Mouse (Mus musculus): ENCODE measurements at regions not wholly inside any gene's neighbourhood (a gene's known extent, or its start where the extent isn't known, plus 50 kb on each side); places are given as distances from the start of the nearest gene placed in this dataset.

DNA sequence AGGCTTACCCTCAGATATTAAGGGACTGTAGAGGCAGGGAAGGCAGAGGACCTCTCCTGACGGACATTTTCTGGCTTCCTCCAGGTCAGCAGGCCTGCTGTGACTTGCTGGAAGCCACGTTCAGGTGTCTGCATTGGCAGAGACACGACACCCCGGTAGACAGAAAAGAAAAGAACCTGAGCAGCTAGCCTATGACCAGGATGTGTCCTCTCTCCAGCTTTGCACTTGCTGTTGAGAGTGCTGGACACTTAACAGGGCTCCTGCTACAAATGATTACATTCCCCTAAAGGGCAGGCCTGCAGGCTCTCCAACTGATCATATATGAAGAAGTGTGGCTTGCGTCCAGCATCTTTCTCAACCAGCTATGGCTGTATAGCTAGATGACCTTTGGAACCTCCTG is 84.5 kb upstream of the Parp11 start:
- Histone ChIP-seq H3K27me3 (ENCODE audit: control insufficient read depth, insufficient read depth, low read length) (no peaks in the 10 kb centered on the region), H3K27ac (ENCODE audit: low read depth) (no peak overlapping the region), H3K9ac (replicated peaks; ENCODE audit: low read depth, low read length) (no peak overlapping the region), H3K4me1 (ENCODE audit: control insufficient read depth, insufficient read depth) (no peaks in the 10 kb centered on the region), H3K9me3 (replicated peaks; ENCODE audit: control insufficient read depth, low read length) (no peaks in the 10 kb centered on the region), H3K36me3 (replicated peaks; ENCODE audit: control insufficient read depth, insufficient read depth, low read length) (no peaks in the 10 kb centered on the region), H3K4me3 (ENCODE audit: low read depth, low read length) (no peak overlapping the region), H3K4me2 (ENCODE audit: low read depth, low read length) (no peak overlapping the region)
- TF ChIP-seq EP300 (IDR thresholded peaks at IDR 0.05; ENCODE audit: low read depth), result no peak
- no peak for TF ChIP-seq CTCF (IDR thresholded peaks at IDR 0.05; ENCODE audit: low read depth)
- no peak for ATAC-seq (ENCODE audit: insufficient read depth, low read depth)
- WGBS, result 75% methylated on average over 5 of the region's 5 CpGs
- no peak for DNase-seq (ENCODE audit: low spot score)

DNA sequence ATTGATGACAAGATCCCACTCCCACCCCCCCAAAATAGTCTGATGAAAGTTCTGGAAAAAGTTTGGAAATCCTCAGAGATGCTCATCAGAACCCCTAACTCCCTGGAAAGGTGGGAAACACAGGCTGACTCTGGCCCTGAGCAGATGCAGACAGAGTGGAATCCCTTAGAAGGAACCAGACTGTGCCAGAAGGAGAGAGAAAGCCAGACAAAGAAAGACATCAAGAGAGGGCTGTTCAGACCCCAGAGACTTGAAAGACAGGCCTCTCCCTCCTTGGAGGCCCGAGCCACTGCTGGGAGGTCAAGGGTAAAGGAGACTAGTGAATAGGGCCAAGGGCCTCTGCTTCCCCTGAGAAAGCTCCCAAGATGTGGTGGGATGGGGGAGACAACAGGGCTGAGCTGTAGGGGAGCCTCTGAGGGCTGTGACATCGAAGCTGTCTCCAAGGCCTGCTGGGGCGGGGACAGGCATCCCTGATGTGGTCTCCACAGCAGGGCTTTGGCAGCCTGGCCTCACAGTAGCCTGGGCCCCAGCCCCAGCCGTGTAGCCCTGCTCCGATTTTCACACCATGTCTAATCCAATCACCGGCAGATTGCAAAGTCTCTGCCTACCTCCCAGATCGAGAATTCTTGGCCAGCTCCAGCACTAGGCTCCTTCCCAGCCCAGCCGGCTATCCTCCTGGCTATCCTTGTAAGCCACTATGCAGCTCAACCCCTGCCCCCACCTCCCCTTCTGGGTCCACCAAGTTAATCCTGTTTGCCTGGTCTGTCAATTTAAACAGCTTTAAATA is 83.5 kb upstream of the Parp11 start:
- DNase-seq (ENCODE audit: low spot score) (no peak), ATAC-seq (ENCODE audit: insufficient read depth, low read depth) (no peak)
- H3K4me2 ChIP-seq (ENCODE audit: low read depth, low read length), result no peak overlapping the region
- no peak overlapping the region for H3K27ac ChIP-seq (ENCODE audit: low read depth)
- H3K27me3 ChIP-seq (ENCODE audit: control insufficient read depth, insufficient read depth, low read length), result no peaks in the 10 kb centered on the region
- WGBS, result 32% methylated on average over 8 of the region's 8 CpGs
- no peaks in the 10 kb centered on the region for H3K9me3 ChIP-seq (replicated peaks; ENCODE audit: control insufficient read depth, low read length)
- H3K4me3 ChIP-seq (ENCODE audit: low read depth, low read length), result no peak overlapping the region
- H3K4me1 ChIP-seq (ENCODE audit: control insufficient read depth, insufficient read depth), result no peaks in the 10 kb centered on the region
- H3K36me3 ChIP-seq (replicated peaks; ENCODE audit: control insufficient read depth, insufficient read depth, low read length), result no peaks in the 10 kb centered on the region
- no peak for TF ChIP-seq CTCF (IDR thresholded peaks at IDR 0.05; ENCODE audit: low read depth)
- no peak for TF ChIP-seq EP300 (IDR thresholded peaks at IDR 0.05; ENCODE audit: low read depth)
- H3K9ac ChIP-seq (replicated peaks; ENCODE audit: low read depth, low read length), result no peak overlapping the region

DNA sequence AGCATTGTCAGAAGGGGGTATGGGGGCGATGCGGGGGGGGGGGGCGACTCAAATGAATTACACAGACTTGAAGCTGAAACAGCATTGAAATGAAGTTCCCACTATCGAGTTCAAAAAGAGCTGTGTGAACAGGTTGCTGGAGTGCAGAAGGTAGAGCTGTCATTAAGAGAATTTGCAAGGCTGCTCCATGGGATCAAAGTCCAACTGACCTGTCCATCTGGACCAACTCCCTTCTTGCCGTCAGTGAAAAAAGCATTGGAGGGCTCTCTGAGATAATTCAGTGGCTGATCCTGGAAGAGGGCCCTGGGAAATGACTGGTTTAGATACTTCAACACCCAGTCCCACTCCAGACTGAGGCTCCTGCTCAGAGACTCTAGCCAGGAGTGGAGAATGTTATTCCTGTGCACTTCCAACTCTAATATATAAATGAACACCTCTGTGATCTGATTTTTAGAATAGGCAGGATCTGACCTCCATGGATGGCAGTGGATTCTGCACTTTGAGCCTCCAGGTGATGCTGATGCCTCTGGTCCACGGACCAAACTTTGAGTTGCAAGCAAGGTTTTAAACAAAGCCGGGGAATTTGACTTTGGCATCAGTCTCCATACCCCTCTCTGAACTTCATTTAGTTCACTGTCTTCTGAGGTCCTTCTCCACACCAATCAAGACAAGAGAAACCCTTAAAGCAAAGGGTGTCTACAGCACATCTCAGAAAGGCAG is 82.6 kb upstream of the Parp11 start:
- no peak overlapping the region for H3K27ac ChIP-seq (ENCODE audit: low read depth)
- DNase-seq (ENCODE audit: low spot score), result no peak

DNA sequence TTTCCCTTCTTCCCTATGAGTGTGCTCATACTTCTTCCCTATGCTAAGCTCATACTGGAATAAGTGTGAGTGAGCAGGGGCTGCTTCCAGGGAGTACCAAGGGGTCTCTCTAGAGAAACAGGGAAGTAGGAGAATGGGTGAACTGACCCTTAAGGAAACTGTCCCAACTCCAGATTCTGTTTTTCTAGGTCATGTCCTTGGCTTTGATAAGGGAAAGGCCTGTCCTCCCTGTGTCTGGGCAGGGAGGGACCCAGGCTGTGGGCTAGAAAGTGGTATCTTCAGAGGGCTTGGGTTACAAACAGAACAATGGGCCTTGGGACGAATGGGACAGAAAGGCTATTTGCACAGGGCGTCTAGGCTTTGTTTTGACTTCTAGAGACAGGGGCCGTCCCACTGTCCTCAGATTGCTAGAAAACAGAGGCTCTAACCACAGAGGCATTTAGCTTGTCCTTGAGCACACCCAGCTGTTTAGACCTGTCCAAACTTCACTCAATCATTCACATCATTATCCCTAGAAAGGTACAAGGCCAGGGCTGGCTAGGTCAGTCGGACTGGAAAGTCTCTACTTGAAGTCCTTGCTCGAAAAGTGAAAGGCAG is 82.0 kb upstream of the Parp11 start:
- no peak for TF ChIP-seq CTCF (IDR thresholded peaks at IDR 0.05; ENCODE audit: low read depth)
- no peak for TF ChIP-seq EP300 (IDR thresholded peaks at IDR 0.05; ENCODE audit: low read depth)
- WGBS, result 62% methylated on average over 5 of the region's 5 CpGs
- ATAC-seq (ENCODE audit: insufficient read depth, low read depth), result no peak
- no peak overlapping the region for H3K4me3 ChIP-seq (ENCODE audit: low read depth, low read length)
- no peaks in the 10 kb centered on the region for H3K27me3 ChIP-seq (ENCODE audit: control insufficient read depth, insufficient read depth, low read length)
- no peaks in the 10 kb centered on the region for H3K4me1 ChIP-seq (ENCODE audit: control insufficient read depth, insufficient read depth)
- H3K4me2 ChIP-seq (ENCODE audit: low read depth, low read length), result no peak overlapping the region
- H3K9me3 ChIP-seq (replicated peaks; ENCODE audit: control insufficient read depth, low read length), result no peaks in the 10 kb centered on the region
- no peaks in the 10 kb centered on the region for H3K36me3 ChIP-seq (replicated peaks; ENCODE audit: control insufficient read depth, insufficient read depth, low read length)
- H3K27ac ChIP-seq (ENCODE audit: low read depth), result no peak overlapping the region
- no peak for DNase-seq (ENCODE audit: low spot score)
- no peak overlapping the region for H3K9ac ChIP-seq (replicated peaks; ENCODE audit: low read depth, low read length)

More for the DNA sequence above, 82.6 kb upstream of the Parp11 start:
- no peaks in the 10 kb centered on the region for H3K9me3 ChIP-seq (replicated peaks; ENCODE audit: control insufficient read depth, low read length)
- H3K4me2 ChIP-seq (ENCODE audit: low read depth, low read length), result no peak overlapping the region
- H3K36me3 ChIP-seq (replicated peaks; ENCODE audit: control insufficient read depth, insufficient read depth, low read length), result no peaks in the 10 kb centered on the region
- ATAC-seq (ENCODE audit: insufficient read depth, low read depth), result no peak
- H3K4me1 ChIP-seq (ENCODE audit: control insufficient read depth, insufficient read depth), result no peaks in the 10 kb centered on the region
- no peak overlapping the region for H3K4me3 ChIP-seq (ENCODE audit: low read depth, low read length)
- no peak overlapping the region for H3K9ac ChIP-seq (replicated peaks; ENCODE audit: low read depth, low read length)
- TF ChIP-seq CTCF (IDR thresholded peaks at IDR 0.05; ENCODE audit: low read depth) (no peak), EP300 (IDR thresholded peaks at IDR 0.05; ENCODE audit: low read depth) (no peak)
- WGBS, result 41% methylated on average over 7 of the region's 7 CpGs
- no peaks in the 10 kb centered on the region for H3K27me3 ChIP-seq (ENCODE audit: control insufficient read depth, insufficient read depth, low read length)

DNA sequence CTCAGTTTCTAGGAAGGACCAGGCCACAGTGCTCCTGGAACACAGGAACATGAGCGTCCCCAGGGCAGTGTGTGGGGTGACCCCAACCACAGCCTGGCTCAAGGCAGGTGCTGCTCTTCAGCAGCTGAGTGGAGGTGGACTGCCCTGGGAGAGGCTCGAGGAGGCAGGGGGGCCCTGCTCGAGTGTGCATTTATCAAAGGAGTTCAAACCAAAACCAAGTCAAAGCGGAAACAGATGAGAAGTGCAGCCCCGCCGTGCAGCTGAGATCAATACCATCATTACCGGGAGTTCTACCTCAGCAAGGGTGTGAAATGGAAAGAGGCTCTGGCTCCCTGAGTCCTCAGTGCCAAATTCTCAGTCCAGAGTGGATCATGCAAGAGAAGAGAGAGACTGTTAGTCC is 81.4 kb upstream of the Parp11 start:
- Histone ChIP-seq H3K27me3 (ENCODE audit: control insufficient read depth, insufficient read depth, low read length) (no peaks in the 10 kb centered on the region), H3K4me1 (ENCODE audit: control insufficient read depth, insufficient read depth) (no peaks in the 10 kb centered on the region), H3K9ac (replicated peaks; ENCODE audit: low read depth, low read length) (no peak overlapping the region), H3K4me2 (ENCODE audit: low read depth, low read length) (no peak overlapping the region), H3K36me3 (replicated peaks; ENCODE audit: control insufficient read depth, insufficient read depth, low read length) (no peaks in the 10 kb centered on the region), H3K27ac (ENCODE audit: low read depth) (no peak overlapping the region), H3K9me3 (replicated peaks; ENCODE audit: control insufficient read depth, low read length) (no peaks in the 10 kb centered on the region), H3K4me3 (ENCODE audit: low read depth, low read length) (no peak overlapping the region)
- DNase-seq (ENCODE audit: low spot score) (no peak), ATAC-seq (ENCODE audit: insufficient read depth, low read depth) (no peak)
- no peak for TF ChIP-seq CTCF (IDR thresholded peaks at IDR 0.05; ENCODE audit: low read depth)
- TF ChIP-seq EP300 (IDR thresholded peaks at IDR 0.05; ENCODE audit: low read depth), result no peak
- WGBS, result 62% methylated on average over 7 of the region's 7 CpGs

Measured in heart, postnatal 0 days (tissue).